Mouse (Mus musculus) kidney, embryonic 14.5 days (tissue): ENCODE measurements around the gene Scamp3. TPM values are rescaled to one million over a fixed set of nuclear protein-coding genes. Genes with fewer than 3 reads are reported as not detected.

Source experiments
- ATAC-seq: fragments of 200-750 bp; cut with Nextera tagmentation; 2 replicates; pipeline ENCODE4 v1.8.0; 2017; ENCODE audit warnings: moderate number of reproducible peaks, mild to moderate bottlenecking, moderate TSS enrichment, moderate library complexity; ENCODE audit not compliant: low FRiP score, low TSS enrichment
- H3K27ac ChIP-seq: fragments of 300-500 bp; sonication (generic); 2 replicates; pipeline ENCODE4 v1.5.1; 2014; ENCODE audit warnings: low read depth, mild to moderate bottlenecking, low read length, moderate library complexity, mixed read lengths
- H3K27me3 ChIP-seq: fragments of 300-500 bp; sonication (generic); 2 replicates; pipeline ENCODE4 v1.6.1; 2014; ENCODE audit warnings: mild to moderate bottlenecking, low read length; ENCODE audit not compliant: control insufficient read depth, insufficient read depth
- H3K36me3 ChIP-seq: fragments of 300-500 bp; sonication (generic); 2 replicates; pipeline ENCODE4 v1.6.1; 2014; ENCODE audit warnings: low read length, mixed read lengths; ENCODE audit not compliant: control insufficient read depth, insufficient read depth
- H3K4me1 ChIP-seq: fragments of 300-500 bp; sonication (generic); 2 replicates; pipeline ENCODE4 v1.6.1; 2014; ENCODE audit warnings: low read length, mixed read lengths; ENCODE audit not compliant: control insufficient read depth, insufficient read depth
- H3K4me2 ChIP-seq: fragments of 300-500 bp; sonication (generic); replicated peaks from 2 replicates; pipeline ENCODE4 v1.6.1; 2014; ENCODE audit warnings: low read depth, mild to moderate bottlenecking, low read length
- H3K4me3 ChIP-seq: fragments of 300-500 bp; sonication (generic); 2 replicates; pipeline ENCODE4 v1.5.1; 2014; ENCODE audit warnings: mild to moderate bottlenecking, low read length
- H3K9ac ChIP-seq: fragments of 300-500 bp; sonication (generic); 2 replicates; pipeline ENCODE4 v1.6.1; 2014; ENCODE audit warnings: low read depth, mild to moderate bottlenecking, low read length, moderate library complexity
- H3K9me3 ChIP-seq: fragments of 300-500 bp; sonication (generic); 2 replicates; pipeline ENCODE4 v1.6.1; 2016; ENCODE audit warnings: low read length; ENCODE audit not compliant: control insufficient read depth
- WGBS: fragments of 180-500 bp; shearing (Covaris S2); extraction: QIAGEN DNeasy Blood & Tissue Kit; methylation state at CpG from one replicate; pipeline ENCODE4 v1.1.7; 2014; 5-methylcytosine and 5-hydroxymethylcytosine counted together
- polyA plus RNA-seq: library from polyadenylated mRNA; unstranded; fragments of >200 nt; fragmentation: Nextera tagmentation; extraction: Ambion mirVana; gene quantifications from 2 replicates; pipeline ENCODE4 v1.2.1, GENCODE M21; 2014

The Scamp3 gene
- polyA plus RNA-seq, 1 experiment from 2014 or later = 107 TPM

DNA sequence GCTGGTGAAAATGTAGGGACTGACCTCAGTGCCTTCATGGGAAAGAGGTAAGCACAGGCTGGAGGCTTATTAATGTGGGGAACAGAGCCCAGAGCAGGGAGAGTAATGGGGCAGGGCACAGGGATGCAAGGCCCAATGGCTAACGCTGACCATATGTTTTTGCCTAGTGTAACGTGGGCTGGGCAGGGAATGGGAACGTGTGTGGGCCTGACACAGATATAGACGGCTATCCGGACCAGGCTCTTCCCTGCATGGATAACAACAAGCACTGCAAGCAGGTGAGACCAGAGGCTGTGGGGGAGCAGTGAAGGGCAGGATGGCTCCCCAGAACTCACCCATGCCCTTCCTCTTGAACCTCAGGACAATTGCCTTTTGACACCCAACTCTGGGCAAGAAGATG, 43.9 kb downstream of the Scamp3 start:
- Histone ChIP-seq H3K27ac (no peak overlapping the region), H3K4me3 (no peak overlapping the region), H3K9me3 (no peaks in the 10 kb centered on the region), H3K9ac (no peak overlapping the region), H3K36me3 (peaks cover 3% of the 10 kb centered on the region; the same call in 1 of the 2 replicates), H3K27me3 (no peaks in the 10 kb centered on the region), H3K4me1 (peaks cover 4% of the 10 kb centered on the region; the same call in 1 of the 2 replicates), H3K4me2 (no peak overlapping the region)
- WGBS = 71% methylated on average over 5 of the region's 5 CpGs
- no peak for ATAC-seq

DNA sequence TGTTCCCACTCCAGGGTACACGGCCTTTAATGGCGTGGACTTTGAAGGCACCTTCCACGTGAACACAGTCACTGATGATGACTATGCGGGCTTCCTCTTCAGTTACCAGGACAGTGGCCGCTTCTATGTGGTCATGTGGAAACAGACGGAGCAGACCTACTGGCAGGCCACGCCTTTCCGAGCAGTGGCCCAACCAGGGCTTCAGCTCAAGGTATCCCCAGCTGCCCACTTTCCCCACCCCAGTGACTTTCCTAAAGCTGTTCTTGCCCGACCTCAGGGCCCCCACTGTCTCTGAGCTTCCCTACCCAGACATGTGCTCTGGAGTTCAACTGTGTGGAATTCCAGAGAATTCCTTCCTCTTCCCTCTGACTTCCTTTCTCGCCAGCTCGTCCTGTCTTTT, 47.5 kb downstream of the Scamp3 start:
- Histone ChIP-seq H3K9me3 (no peaks in the 10 kb centered on the region), H3K4me1 (peaks cover 23% of the 10 kb centered on the region; the same call in 1 of the 2 replicates), H3K36me3 (peaks cover 3% of the 10 kb centered on the region; the same call in 1 of the 2 replicates), H3K27me3 (no peaks in the 10 kb centered on the region), H3K4me3 (no peak overlapping the region), H3K4me2 (no peak overlapping the region), H3K27ac (no peak overlapping the region), H3K9ac (no peak overlapping the region)
- 79% methylated on average over 11 of the region's 11 CpGs for WGBS
- no peak for ATAC-seq

DNA sequence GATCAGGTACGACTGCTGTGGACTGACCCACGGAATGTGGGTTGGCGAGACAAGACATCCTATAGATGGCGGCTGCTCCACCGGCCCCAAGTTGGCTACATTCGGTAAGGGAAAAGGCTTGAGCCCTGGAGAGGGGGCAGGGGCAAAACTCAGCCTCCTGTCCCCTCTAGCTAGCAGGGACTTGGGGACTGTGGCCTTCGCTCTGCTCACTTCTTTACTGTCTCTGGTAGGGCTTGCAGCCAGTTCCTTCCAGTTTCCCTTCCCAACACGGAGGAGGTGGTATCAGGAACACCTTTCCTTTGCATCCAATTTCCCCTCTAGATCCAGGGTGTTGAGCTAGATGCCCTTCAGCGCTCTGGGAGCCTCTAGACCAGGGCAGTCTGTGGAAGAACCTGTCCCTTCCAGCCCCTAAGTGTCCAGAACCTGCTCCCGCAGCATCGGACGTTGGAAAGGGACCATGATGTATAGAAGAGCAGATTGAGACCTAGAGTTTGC, 48.1 kb downstream of the Scamp3 start:
- no peak overlapping the region for H3K4me3 ChIP-seq
- 63% methylated on average over 12 of the region's 12 CpGs for WGBS
- H3K27me3 ChIP-seq = no peaks in the 10 kb centered on the region
- no peak overlapping the region for H3K9ac ChIP-seq
- no peak for ATAC-seq
- H3K4me2 ChIP-seq = no peak overlapping the region
- no peaks in the 10 kb centered on the region for H3K9me3 ChIP-seq
- peaks cover 23% of the 10 kb centered on the region; the same call in 1 of the 2 replicates for H3K4me1 ChIP-seq
- peaks cover 3% of the 10 kb centered on the region; the same call in 1 of the 2 replicates for H3K36me3 ChIP-seq
- H3K27ac ChIP-seq = no peak overlapping the region

- ATAC-seq = no peak
- Histone ChIP-seq H3K36me3 (peaks cover 3% of the 10 kb centered on the region; the same call in 1 of the 2 replicates), H3K4me2 (peak overlapping the region; percentile 87), H3K27ac (no peak overlapping the region), H3K4me1 (peaks cover 23% of the 10 kb centered on the region; the same call in 1 of the 2 replicates), H3K9ac (no peak overlapping the region), H3K4me3 (no peak overlapping the region), H3K9me3 (no peaks in the 10 kb centered on the region), H3K27me3 (no peaks in the 10 kb centered on the region)
- 32% methylated on average over 4 of the region's 4 CpGs for WGBS
Observed at GRCm38 (mm10) chr3:89225918-89226317, 48.6 kb downstream of the Scamp3 start.

DNA sequence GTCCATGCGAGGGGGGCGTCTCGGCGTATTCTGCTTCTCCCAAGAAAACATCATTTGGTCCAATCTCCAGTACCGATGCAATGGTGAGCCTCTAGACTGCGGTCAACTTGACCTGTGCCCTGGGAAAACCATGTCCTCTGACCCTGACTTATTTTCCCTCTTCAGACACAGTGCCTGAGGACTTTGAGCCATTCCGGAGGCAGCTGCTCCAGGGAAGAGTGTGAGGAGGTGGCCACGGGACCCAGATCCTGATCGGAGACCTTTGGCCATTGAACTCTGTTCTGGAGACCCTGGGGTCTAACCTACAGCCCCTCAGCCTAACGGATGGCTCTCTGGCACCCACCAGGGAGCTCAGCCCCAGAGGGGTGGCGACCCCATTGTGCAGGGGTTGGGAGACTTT, 49.1 kb downstream of the Scamp3 start:
- no peak overlapping the region for H3K27ac ChIP-seq
- H3K4me3 ChIP-seq = peak overlapping the region; percentile 40; the same call in 1 of the 2 replicates
- peak overlapping the region; percentile 87 for H3K4me2 ChIP-seq
- no peaks in the 10 kb centered on the region for H3K9me3 ChIP-seq
- peak overlapping the region; percentile 54; the same call in 1 of the 2 replicates for H3K9ac ChIP-seq
- WGBS = 30% methylated on average over 11 of the region's 11 CpGs
- H3K27me3 ChIP-seq = no peaks in the 10 kb centered on the region
- H3K36me3 ChIP-seq = peaks cover 3% of the 10 kb centered on the region; the same call in 1 of the 2 replicates
- ATAC-seq = no peak
- peaks cover 23% of the 10 kb centered on the region; the same call in 1 of the 2 replicates for H3K4me1 ChIP-seq

- Histone ChIP-seq H3K4me2 (peak within 1 kb of the TSS; percentile 87), H3K9me3 (no peaks in the 10 kb centered on the region), H3K27me3 (no peaks in the 10 kb centered on the region), H3K9ac (peak within 1 kb of the TSS; percentile 54), H3K27ac (no peak within 1 kb of the TSS; the same call in 1 of the 2 replicates), H3K36me3 (peaks cover 3% of the 10 kb centered on the region; the same call in 1 of the 2 replicates), H3K4me3 (peak within 1 kb of the TSS; percentile 40), H3K4me1 (peaks cover 23% of the 10 kb centered on the region; the same call in 1 of the 2 replicates)
- WGBS = 2% methylated on average over 20 of the region's 21 CpGs
- peak; percentile 25 for ATAC-seq
Observed at GRCm38 (mm10) chr3:89226900-89227299, 49.6 kb downstream of the Scamp3 start, which contains the start of gene Mtx1. Gene Mtx1, minus strand, starts transcription at chr3:89227088.

GRCm38 (mm10) chr3:89227307-89228179, 50.3 kb downstream of the Scamp3 start:
- H3K9ac ChIP-seq = peak overlapping the region; percentile 54

DNA sequence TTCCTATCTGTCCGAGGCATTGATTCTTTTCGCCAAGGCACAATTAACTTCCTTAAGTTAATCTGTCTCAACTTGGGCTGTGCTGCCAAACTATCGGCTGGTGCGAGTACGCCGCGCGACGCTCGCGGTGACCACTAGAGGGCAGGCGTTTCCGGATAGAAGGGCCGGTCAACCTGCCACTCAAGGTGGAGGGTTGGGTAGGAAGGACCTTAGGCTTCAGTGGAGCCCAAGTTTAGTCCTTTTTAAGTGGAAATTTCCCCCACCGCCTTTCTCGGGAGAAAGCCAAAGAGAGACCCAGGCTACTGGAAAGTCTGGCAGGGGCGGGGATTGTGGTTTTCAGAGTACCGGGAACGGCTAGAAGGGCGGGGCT, 50.9 kb downstream of the Scamp3 start:
- Histone ChIP-seq H3K27ac (peak overlapping the region; percentile 62; the same call in 1 of the 2 replicates), H3K27me3 (no peaks in the 10 kb centered on the region)

More at GRCm38 (mm10) chr3:89227307-89228179, 50.3 kb downstream of the Scamp3 start:
- Histone ChIP-seq H3K9me3 (no peaks in the 10 kb centered on the region), H3K4me3 (peak overlapping the region; percentile 40), H3K27ac (no peak overlapping the region; the same call in 1 of the 2 replicates), H3K36me3 (peaks cover 3% of the 10 kb centered on the region; the same call in 1 of the 2 replicates), H3K4me2 (peak overlapping the region; percentile 87), H3K4me1 (peaks cover 23% of the 10 kb centered on the region; the same call in 1 of the 2 replicates), H3K27me3 (no peaks in the 10 kb centered on the region)
- peak; percentile 77 for ATAC-seq
- WGBS = 4% methylated on average over 41 of the region's 41 CpGs

More for the DNA sequence above, 50.9 kb downstream of the Scamp3 start:
- peaks cover 3% of the 10 kb centered on the region; the same call in 1 of the 2 replicates for H3K36me3 ChIP-seq
- peaks cover 23% of the 10 kb centered on the region; the same call in 1 of the 2 replicates for H3K4me1 ChIP-seq
- peak overlapping the region; percentile 40 for H3K4me3 ChIP-seq
- peak overlapping the region; percentile 87 for H3K4me2 ChIP-seq
- H3K9me3 ChIP-seq = no peaks in the 10 kb centered on the region
- ATAC-seq = peak; percentile 58
- H3K9ac ChIP-seq = peak overlapping the region; percentile 54; the same call in 1 of the 2 replicates
- WGBS = under 1% methylated on average over 20 of the region's 20 CpGs
